Mouse (Mus musculus): ENCODE data around the gene Tmem178.

DNA sequence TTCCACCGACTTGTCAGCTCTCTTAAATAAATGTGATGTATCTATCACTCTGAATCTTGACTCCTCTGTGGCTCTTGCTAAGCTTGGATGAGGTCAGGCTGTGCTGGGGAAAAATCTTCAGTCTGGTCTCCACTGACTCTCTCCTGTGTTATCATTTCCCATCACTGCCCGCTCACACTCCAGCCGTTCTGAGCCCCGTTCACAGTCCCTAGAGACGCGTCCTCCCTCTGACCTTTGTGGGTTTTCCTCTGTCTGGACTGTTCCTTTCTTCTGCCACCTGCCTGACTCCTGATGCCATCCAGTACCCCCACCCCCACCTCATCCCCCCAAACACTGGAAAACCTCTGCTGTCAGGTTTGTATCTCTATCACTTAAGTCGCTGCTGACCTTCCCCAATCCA is 23.0 kb downstream of the Tmem178 start:
- TF ChIP-seq CTCF (IDR thresholded peaks at IDR 0.05; ENCODE audit: low read depth, low read length) (no peak), POLR2A (IDR thresholded peaks at IDR 0.05; ENCODE audit: borderline replicate concordance, low read depth, low read length) (no peak)

Measured in bone marrow macrophage, adult 2 months (primary cell).